Mouse (Mus musculus) retina, postnatal 7 days (tissue): ENCODE results near the gene Rcan1.
A peak's percentile ranks its signal among the peaks of the same experiment; 100 is the strongest.
"Not testable (repeated sequence)": the region's sequence is repeated elsewhere in the genome, so short reads cannot be mapped to it uniquely, and the experiment has no call there.

Experiments
- DNase-seq: peaks from one replicate; pipeline ENCODE4 v3.0.0-alpha.2; 2012; ENCODE audit warnings: low read depth, low spot score

Rcan1 gene

DNA sequence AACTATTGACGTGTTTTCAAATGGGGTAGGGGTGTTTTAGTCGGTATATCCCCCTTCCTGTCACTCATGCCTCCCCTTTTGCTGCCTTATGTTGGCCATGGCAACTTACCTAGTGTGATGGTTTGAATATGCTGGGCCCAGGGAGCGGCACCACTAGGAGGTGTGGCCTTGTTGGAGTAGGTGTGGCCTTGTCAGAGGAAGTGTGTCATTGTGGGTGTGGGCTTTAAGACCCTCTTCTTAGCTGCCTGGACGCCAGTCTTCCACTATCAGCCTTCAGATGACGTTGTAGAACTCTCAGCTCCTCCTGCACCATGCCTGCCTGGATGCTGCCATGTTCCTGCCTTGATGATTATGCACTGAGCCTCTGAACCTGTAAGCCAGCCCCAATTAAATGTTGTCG lies at the start of gene Rcan1:
Gene Rcan1 (minus strand): TSS at position 162 of the 400 bp plus-strand sequence.
- no peak for DNase-seq

DNA sequence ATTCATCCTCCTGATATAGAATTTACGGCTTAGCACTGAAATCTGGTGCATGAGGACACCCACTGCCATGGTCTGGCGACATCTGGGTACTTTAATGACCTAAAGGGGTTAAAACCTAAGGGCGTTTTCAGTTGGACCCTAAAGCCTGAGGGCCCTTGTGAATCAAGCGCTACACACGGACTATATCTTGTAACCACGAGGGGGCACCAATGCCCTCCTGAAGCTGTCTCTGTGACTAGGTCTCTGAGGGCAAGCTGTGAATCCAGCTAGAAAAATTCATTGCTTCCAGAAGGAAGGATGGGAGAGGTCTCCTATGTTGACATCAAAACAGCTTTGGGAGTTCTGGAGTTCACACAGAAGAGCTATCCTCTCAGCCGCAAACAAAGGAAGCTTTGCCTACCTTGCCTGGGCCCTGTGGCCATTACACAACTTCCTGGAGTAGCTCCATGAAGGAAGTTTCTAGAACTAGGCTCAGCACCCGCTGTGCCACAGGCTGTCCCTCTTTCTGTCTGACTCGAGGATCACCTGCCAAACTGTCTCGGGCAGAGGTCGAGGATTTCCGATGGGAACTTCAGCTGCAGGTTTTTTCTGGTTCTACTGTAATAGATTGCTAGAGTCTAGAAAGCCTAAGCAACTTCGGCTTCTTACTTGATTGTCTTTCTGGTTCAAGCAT lies 49.3 kb upstream of the Rcan1 start:
- DNase-seq, result no peak

DNA sequence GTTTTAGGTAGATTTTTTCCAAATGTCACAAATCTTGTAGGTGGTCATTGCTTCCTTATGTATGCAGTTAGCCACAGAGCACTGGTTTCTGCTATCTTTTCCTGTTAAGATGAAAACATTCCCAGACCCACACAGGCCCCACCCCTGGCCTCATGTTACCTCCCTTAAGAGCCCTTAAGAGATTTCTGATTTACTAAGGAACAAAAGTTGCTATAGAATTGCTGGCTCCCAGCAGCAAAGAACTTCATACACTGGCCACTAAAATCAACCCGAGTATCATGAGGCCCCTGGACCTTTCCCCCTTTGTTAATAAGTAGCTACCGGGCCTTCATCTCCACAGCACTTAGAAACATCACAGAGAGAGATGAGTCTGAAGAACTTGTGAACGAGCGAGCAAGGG lies 48.1 kb upstream of the Rcan1 start:
- no peak for DNase-seq

DNA sequence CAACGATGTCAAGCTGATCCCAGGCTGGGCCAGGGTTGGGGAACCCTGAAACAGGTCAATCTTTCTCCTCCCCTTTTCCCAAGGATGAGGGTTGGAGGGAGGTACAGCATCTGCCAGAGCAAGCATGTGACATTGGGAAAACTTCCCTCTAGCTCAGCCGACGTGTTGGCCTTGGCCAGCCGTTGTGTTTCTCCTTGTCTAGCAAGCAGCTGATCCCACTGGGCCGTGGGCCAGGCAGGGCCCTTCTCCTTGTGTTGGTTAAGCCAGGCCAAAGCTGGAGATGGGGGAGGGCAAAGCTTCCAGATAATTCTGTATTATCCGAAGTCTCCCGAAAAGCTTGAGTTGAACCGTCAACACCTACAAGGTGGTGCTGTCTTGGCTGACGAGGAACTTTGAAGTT lies 45.5 kb upstream of the Rcan1 start:
- DNase-seq, result no peak

DNA sequence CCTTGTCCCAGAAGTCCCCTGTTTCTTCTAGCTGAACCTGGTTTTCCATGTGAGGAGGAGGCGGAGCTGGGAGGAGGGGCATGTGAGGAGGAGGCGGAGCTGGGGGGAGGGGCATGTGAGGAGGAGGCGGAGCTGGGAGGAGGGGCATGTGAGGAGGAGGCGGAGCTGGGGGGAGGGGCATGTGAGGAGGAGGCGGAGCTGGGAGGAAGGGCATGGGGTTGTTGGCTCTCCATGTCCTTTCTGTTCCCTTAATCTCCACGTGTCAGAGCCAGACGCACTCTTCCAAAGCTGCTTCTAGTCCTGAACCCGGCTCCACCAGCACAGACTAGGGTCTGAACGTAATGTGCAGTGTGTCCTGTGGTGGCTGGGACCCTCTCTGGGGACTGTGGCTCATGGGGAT lies 44.2 kb upstream of the Rcan1 start:
- not testable (repeated sequence) for DNase-seq

DNA sequence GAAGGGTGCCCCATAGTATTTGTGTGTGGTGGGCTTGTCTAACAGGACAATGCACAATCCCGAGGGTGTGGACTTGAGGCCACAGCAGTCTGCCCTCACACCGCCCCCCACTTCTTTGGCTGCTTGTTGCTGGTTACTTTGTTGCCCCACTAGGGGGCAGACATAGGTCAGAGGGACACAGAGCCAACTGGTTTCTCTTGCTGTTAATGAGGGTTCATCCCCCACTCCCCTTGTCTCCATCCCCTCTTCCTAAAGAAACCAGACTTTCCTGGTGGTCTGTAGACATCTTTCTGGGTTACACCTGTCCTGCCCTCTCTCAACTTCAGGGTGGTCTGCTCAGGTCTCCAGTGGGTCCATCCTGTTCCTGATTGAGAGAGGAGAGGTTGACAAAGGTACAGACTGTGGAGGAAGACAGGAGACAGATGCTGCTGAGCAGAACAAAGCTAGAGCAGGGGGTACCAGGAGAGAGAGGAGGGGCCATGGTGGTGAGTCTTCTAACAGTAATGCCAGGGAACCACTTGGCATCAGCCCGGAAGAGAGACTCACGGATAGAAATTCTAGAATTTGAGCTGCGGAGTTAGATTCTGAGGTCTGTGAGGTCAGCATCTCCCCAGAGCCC lies 41.2 kb upstream of the Rcan1 start:
- no peak for DNase-seq

DNA sequence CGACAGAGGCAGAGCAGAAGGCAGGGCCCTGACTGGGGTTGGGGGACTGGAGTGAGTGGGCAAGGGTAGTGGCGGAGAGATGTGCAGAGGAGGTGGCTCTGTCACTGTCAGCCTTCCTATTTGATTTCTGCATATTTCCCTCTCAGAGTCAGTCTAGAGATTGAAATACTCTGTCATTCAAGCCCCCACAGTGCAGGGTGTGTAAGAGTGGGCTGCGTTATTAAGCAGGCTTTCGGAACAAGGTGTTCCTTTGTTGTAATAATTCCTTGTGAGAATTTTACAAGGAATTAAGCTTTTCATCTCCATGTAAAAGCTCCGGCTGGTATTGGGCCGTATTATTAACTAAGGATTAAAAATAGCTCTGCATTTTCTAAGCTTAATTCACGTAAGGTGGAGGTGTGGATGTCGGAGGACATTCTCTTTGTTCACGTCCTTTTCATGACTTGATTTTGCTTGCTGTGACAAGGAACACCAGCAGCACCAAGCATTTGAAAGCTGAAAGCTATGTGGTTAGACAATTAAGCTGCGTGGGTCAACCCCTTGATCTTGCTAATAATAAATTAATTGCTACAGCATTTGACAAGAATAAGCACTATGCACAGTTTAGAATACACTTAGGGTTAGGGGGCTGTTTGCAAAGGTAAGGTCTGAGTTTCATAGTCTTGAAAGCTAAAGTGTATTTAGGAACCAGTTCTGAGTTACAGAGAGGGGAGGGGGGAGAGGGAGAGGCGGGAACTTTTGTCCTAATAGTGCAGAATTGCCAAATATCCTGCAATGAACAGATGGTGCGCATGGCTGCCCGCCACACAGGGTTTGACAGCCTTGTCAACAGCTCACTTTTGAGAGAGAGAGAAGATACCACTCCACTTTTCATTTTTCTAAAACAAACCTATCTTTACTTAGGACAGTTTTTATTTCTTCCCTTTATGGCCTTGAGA lies 40.4 kb upstream of the Rcan1 start:
- no peak for DNase-seq

DNA sequence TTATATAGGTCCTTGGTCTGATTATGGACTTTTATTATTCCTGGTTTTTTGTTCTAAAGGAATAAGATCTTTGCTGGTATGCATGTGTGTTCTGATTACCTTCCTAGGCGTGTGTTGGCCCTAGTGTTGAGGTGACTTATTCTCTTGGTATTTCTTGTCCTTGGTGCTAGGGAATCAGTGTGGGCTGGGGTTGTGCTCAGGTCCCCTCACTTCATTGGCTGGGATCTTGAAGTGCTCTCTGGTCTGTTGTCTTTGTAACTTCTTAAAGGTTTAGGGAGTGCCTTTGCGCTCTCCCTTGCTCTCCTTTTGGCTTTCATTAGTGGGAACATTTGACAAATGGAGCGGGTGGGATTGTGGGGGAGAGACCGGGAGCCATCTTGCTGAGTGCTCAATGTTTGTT lies 36.9 kb upstream of the Rcan1 start:
- DNase-seq, result no peak

DNA sequence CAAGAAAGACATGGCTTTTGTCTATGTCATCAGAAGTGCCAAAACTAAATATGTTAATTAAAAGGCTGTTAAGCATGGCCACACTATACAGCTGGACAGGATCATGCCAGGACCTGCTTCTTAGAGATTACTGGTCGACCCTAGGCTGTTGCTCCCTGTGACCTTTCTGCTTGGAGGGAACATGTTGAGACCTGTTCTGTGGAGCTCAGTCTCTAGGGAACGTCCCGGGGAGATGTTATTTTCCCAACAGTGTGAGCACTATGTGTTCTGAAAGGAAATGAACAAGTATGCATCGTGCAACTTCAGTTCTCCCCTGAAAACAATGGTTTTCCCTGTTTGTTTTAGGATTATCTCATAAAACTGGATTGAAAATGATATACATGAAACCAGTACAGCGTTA lies 32.4 kb upstream of the Rcan1 start:
- DNase-seq, result no peak

DNA sequence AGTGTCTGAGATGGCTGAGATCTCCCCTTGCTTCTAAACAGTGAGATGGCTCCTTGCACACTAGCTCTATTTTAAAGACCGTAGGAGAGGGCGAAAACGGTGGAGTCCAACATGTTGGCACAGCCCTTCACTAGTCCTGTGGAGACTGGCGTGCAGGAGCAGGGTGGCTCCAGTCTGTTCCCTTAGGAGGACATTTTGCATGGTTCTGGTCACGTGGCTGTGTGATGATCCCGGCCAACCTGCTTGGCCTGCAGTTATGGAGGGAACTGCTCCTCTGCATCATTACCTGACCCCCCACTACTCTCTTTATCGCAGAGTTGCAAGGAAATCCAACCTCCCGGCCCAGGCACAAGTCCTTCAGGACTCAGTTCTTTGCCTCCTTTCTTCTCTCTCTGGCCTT lies 29.9 kb upstream of the Rcan1 start:
- no peak for DNase-seq

DNA sequence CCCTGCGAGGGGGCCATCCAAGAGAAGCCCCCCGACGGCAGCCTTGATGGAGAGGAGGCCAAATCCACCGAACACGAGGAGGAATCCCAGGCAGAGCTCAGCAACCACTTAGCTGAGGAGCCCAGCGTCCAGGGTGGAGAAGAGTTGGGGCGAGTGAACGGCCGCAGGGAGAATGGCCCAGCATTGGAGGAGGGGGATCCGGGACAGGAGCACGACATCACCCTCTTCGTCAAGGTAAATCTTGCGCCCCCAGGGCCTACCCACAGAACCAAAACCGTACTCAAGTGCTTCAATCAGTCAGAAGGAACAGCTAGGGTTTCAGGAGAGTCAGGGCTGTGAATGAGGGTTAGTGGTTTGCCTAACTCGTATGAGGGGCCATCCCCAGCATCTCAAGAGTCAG lies 28.7 kb upstream of the Rcan1 start:
- no peak for DNase-seq

DNA sequence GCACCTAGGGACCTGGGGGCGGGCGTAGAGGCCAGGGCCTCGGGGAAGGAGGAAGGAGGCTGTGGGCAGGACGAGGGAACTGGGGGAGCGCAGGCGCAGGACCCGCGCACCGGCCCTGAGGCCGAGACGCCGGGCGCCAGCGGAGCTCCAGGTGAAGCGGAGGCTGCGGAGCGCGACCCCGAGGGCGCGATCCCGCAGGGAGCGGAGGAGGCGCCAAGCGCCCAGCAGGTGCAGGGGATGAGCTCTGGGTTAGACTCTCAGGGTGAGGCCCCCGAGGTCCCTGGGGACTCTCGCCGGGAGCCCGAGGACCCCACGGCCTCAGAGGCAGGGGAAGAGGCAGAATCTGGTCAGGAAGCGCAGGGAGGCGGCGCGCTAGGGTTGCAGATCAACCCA lies 27.9 kb upstream of the Rcan1 start:
- DNase-seq, result no peak

DNA sequence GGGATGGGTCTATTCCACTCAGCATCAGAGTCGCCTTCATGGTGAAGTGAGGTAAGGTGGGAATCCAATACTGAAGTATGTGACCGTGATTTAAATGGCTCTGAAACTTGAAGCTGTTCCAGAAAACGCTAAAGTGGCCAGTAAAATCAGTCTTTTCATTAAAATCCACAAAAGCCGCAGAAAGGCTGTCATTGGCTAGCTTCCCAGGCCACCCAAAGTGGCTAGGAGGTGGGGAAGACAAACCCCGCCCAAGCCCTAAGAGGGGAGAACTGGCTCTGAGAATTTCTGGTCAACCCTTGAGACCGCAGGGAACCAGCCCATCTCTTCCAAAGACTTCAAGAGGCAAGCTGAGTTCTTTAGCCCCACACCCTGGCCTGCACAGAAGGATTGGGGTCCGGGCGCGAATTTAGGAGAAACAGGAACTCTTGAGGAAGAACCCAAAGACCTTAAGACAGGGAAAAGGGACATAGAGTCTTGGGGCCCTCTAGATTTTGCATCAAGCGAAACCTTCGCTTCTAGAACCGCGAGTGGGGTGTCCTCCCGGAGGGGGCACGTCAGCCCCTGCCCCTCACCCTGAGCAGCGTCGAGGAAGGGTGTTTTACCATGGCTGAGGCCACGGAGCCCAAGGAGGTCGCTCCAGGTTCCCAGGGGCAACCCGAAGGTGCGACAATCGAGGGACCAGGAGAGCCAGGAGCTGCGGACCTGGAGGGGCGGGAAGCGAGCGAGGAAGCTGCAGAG lies 27.4 kb upstream of the Rcan1 start:
- DNase-seq, result no peak

DNA sequence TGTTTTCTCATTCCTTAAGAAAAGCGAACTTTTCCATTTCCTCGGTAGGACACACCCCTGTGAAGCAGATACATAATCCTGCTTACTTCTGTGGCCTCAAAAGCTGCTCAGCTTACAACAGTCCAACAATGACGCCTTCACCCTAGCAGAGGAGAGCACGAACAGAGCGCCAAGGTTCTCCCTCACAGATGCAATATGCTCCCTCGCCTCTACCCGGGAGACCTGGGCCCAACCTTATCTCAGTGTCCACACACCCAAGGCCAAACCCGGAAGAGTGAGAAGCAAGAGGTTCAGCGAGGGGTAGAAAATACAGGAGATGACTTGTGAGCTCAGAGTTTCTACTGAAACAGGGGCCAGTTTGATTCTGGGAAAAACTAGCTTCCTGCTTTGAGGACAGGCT lies 18.7 kb upstream of the Rcan1 start:
- DNase-seq, result no peak

DNA sequence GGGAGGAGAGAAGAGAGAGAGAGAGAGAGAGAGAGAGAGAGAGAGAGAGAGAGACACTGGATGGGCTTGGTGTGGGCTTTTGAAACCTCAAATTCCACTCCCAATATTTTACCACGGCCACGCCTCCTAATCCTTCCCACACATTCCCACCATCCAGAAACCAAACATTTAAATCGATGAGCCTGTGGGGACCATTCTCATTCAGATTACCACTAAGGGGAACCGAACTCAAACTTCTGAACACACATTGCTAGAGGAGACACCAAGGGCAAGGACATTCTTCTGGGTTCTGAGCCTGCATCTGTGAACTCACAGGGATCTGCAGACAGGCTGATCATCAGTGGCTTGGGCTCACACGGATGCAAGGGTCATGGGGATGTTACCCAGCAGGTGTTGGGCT lies 17.8 kb upstream of the Rcan1 start:
- DNase-seq, result no peak

DNA sequence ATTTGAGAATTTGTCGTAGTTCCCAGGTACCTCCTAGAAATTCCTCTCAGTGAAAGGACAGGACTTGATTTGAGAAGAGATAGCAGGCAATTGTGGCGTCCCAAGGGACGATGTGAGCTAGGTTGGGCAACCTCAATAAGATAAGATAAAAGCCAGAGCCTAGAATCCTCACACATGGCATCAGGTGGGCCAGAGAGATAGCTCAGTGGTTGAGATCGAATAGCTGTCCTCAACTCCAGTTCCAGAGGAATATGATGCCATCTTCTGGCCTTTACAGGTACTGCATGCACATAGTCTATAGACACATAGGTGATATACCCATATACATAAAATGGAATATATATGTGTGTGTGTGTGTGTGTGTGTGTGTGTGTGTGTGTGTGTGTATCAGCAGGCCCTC lies 16.8 kb upstream of the Rcan1 start:
- DNase-seq, result peak; percentile 38

DNA sequence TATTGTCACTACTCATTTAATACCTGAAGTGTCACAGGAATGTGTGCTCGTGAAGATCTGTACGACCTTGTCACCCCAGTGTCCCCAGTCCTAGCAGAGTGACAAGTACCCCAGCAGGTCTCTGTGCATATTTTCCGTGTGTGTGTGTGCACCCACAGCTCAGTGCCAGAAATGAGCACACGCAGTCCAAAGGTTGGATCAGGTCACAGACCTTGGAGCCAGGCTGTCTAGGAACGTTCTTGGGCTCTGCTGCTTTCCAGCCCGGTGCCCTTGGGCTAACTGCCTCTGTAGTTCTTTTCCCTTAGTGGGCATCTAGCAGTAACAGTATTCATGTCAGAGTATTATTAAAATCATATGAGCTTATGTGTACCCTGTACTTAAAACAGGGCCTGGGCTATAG lies 16.4 kb upstream of the Rcan1 start:
- no peak for DNase-seq

DNA sequence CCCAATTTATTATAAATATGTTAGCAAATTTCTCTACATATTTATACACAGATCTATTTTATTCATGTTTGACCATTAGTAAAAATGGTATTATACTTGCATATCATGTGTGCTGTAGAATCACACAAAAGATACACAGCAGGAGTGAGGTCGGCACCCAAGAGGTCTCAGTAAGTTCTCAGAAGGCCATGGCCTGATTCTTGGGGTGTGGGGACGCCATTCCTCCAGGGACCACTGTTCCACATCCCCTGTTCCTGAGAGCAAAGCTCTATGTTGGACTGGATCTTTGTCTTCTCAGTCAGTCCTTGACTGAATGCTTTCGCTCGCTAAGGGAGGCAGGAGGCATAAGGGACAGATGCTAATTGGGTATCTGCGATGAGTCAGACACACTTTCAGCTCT lies 14.8 kb upstream of the Rcan1 start, which contains the start of gene Clic6:
Gene Clic6 (plus strand): TSS at position 301 of the 400 bp plus-strand sequence.
- no peak for DNase-seq

DNA sequence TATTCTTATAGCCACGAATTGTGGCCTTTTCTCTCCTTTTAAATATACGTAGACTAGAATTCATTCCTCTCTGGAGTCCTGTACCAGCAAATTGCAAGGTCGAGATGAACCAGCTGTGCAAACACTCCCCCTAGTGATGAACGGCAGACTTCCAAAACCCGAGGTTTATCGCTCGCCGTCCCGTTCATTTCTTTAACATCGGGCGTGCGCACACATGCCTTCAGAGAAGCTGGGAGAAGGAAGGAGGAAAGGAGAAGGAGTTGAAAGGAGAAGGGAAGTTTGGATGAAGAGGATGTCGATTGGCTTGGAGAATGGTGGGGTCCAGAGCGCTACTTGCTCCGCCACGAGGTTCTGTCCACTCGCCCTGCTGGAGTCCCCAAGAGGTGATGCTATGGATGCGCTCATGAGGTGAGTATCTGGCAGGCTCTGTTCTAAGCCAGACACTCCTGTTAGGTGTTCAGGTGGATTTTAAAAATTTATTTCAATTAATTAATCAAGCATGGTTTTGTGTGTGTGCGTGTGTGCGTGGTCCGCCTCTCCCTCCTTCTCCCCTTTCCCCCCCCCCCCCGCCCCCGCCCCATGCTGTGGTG lies 8.0 kb upstream of the Rcan1 start:
- DNase-seq, result peak; percentile 34

DNA sequence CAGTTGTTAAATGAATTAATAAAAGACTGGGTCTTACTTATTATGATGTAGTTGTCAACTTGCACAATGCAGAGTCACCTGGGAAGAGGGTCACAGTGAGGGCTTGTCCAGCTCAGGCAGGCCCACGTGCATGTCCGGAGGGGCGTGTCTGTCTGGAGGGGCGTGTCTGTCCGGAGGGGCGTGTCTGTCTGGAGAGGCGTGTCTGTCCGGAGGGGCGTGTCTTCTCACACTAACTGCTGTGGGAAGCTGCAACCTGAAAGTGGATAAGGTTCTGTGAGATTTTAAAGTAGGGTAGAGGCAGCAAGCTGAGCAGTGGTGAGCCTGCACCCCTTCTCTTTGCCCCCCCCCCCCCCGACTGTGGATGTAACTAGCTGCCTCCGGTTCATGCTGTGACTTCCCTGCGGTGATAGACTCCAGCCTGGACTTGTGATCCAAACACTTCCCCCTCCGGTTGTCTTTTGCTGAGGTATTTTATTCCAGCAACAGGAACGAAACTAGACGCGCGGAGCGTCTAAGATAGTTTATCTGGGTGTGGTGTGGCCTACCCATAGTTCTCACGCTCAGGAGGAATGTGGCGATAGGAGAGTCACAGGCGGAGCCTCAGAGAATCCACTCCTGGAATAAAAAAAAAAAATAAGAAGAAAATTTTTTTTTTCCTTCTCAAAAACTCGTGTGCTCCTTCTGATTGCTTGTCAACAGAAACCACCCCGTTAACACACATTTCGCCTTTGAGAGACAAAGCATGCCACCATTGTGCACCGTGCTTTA lies 4.6 kb upstream of the Rcan1 start:
- no peak for DNase-seq

DNA sequence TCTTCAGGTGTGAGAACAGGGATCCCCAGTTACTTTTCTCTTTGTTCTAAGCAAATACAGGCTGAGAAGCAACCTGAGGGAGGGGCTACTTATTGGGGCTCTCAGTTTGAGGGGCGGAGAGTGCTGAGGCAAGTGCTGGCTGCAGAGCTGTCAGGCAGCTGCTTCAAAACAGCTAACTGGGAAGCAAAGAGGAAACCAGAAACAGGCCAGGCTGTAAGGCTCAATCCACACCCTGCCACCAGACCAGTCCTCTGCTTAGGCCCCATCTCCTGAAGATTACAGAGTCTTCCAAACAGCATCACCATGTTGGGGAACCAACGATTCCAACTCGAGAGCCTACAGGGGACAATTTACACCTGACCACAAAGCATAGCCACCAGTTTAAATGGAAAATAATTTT lies 2.2 kb upstream of the Rcan1 start:
- no peak for DNase-seq
